Mouse (Mus musculus): ENCODE data around the gene Fus.
"Not testable (repeated sequence)": the region's sequence is repeated elsewhere in the genome, so short reads cannot be mapped to it uniquely, and the experiment has no call there.

The Fus gene

DNA sequence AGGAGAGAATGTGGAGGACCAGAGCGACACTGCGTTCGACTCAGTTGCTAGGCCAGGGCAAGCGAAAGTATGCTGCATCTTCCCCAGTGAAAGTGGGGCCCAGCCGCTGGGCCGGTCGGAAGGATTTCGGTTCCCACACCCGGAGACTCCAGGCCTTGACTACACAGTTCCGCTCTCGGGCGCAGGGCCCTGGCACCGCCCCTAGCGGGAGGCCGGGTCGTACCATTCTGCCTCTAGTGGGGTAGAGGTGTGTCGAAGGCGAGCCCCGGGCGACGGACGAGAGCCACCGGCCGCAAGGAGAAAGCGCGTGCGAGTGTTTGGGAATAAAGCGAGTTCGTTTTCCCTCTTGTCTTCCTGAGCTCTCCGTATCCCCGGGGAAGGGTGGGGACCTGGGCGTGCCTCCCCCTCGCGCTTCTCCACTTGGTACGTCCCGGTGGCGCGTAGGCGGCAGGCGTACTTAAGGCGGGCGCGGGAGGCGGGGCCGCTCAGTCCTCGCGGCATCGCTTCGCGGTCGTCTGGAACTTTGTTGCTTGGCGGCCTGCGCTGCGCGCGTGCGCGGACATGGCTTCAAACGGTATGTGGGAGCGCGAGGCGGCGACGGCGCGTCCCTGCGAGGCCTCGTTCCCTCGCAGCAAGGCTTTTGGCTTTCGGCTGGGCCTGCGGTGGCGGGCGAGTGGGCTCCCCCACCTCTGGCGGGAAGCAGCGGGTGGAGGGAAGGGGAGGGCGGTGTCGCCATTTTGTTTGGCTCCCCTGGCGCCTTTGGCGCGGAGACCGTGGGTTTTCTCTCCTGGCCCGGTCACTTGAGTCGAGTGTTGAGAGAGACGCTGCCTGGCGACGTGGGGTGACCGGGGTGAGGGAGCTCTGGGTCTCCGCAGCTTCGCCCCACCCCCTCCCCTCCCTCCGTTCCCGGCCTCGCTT lies at the start of gene Fus:
Fus (plus strand) TSS at position 454 of the 918 bp plus-strand sequence.
- peak; percentile 87 for DNase-seq (ENCODE audit: low read depth, low spot score)

DNA sequence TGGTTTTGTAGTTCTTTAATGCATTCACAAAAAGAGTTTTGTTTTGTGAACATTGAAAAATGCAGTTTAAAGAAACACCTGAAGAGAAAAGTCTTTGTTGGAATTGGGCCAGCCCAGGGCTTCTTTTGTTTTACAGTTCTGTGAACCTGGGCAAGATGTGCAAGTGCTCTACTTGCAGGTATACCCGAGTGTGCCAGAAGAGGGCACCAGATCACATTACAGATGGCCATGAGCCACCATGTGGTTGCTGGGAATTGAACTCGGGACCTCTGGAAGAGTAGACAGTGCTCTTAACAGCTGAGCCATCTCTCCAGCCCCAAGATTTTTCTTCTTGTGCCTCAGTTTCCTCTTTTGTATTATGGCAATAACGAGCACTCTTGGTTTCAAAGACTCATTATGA lies 49.1 kb upstream of the Fus start:
- no peak for DNase-seq (ENCODE audit: low read depth, low spot score)

DNA sequence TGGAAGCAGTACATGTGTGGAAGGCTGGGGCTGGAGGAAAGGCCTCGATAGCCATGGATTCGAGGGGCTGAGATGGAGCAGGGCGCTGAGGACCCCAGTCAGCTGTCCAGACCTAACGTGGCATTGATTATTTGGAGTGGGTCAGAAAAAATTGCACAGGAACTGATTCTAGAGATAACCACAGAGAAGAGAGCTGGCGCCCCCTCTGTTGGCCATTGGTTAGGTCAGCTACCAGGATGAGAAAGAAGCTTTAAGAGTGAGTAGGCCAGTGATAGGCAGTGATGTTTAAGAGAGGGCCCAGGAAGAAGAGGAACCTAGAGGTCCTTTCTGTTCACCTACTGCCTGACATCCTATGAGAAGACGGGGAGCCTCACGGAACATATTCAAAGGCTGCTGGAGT lies 48.0 kb upstream of the Fus start:
- no peak for DNase-seq (ENCODE audit: low read depth, low spot score)

DNA sequence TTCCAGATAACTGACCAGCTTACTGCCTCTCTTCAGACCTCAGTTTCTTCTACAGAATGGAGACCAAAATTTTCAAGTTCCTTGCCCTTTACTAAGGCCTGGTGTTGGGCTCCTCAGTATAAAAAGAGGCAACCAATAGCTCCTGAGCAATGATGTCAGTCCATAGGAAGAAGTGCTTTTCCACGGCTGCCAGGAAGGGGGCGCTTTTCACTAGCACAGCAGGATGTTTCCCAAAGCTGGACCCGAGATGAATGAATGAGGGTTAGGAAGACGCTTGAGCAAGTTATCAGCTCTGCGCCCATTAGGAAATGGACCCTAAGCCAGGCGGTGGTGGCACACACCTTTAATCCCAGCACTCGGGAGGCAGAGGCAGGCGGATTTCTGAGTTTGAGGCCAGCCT lies 45.7 kb upstream of the Fus start:
- no peak for DNase-seq (ENCODE audit: low read depth, low spot score)

- no peak for DNase-seq (ENCODE audit: low read depth, low spot score)
Observed at GRCm38 (mm10) chr7:127922451-127923275, 44.6 kb upstream of the Fus start.

DNA sequence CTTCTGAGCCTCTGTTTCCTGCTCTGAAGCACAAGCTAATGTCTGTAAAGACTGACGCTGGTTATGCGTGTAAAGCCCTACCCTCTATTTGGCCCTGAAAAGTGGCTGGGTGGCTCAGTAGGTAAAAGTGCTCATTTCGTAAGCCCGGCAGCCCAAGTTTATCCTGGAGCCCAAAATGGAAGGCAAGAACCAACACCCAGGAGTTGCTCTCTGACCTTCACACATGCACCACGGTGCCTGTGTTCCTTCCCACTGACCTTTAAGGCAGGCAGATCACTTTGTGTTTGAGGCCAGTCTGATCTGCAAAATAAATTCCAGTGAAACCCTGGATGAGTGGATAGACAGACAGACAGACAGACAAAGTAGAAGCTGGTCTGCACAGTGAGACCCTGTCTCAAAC lies 43.5 kb upstream of the Fus start:
- no peak for DNase-seq (ENCODE audit: low read depth, low spot score)

DNA sequence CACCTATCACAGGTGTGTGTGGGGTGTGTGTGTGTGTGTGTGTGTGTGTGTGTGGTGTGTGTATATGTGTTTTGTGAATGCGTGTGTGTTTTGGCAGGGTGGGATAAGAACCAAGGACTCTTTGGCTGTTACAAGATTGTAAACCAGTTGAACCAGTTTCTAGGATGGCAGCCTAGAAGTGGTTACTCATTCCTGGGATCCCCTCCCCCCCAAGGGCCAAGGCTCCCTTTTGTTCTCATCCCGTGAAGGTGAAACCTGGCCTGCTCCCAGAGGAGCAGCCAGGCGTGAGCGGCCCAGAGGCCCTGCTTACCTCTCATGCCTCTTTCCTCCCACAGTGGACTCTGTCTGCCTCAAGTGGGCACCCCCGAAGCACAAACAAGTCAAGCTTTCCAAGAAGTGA lies 42.0 kb upstream of the Fus start:
- no peak for DNase-seq (ENCODE audit: low read depth, low spot score)

DNA sequence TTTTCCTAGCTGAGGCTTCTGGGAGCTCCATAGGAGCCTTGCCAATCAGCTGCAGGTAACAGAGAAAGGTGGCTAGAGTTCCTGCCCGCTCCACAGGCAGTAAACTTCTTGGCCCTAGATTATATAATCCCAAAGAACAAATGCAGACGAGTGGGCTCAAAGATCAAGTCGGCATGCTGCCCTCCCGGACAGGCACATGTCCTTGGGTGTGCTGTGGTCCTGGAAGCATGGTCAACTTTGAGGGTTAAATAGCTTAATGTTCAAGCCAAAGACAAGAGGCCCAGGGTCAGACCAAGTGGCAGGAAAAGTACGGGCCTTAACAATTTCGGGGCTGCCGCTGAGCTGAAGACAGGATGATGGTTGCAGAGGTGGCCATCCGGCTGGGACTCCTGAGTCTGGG lies 41.2 kb upstream of the Fus start:
- DNase-seq (ENCODE audit: low read depth, low spot score) = no peak

GRCm38 (mm10) chr7:127926846-127927245 lies 40.4 kb upstream of the Fus start:
- no peak for DNase-seq (ENCODE audit: low read depth, low spot score)

DNA sequence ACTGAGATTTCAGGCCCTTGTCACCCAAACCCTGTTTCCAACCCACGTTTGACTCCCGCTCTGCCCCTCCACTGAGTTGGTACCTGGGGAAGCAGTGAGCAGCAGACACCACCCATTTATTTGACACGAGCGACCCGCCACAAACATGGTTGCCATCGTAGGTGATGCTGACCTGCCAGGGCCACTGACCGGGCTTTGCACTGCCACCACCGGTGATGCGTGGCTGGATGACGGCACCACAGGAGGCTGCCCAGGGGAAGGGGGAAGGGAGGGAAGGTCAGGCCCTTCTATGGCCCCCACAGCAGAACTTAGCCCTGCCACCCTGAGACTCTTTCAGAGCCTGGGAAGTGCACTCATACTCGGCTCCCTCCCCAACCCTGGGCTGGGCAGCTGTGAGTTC lies 39.5 kb upstream of the Fus start:
- DNase-seq (ENCODE audit: low read depth, low spot score) = no peak

DNA sequence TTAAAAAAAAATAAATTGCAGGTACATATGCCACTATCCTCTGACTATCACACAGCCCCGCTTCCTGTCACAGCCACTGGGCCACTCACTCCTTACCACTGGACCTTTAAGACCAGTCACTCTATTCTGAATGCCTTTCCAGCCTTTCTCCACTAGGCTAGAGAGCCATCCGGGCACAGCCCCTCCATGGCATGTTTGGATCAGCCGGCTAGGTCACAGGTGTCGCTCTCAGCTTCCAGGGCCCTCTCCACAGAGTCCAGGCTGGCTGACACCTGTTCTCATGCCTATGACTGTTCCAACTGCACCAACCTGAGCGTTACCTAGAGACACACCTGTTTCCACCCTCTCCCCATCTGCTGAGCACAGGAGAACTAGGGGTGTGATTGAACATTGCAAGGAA lies 38.7 kb upstream of the Fus start:
- no peak for DNase-seq (ENCODE audit: low read depth, low spot score)

- DNase-seq (ENCODE audit: low read depth, low spot score) = no peak
Observed at GRCm38 (mm10) chr7:127929923-127930322, 37.3 kb upstream of the Fus start, which contains the start of gene Prss8. TSS of gene Prss8 (minus strand) at chr7:127930104.

DNA sequence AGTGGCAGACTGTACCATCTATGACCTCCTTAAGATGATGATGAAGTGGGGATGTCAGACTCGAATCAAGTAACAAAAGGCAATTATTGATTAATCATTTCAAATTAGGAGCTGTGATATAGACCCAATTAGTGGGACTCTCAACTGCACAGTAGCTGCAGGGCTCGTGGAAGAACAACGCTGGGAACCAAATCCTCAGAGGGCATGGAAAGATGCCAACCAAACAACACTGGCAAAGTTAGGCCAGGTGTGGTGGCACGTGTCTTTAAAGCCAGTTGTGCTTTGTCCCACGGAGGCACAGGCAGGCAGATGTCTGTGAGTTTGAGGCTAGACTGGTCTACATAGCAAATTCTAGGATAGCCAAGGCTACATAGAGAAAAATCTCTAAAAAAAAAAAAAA lies 36.6 kb upstream of the Fus start:
- DNase-seq (ENCODE audit: low read depth, low spot score) = no peak

DNA sequence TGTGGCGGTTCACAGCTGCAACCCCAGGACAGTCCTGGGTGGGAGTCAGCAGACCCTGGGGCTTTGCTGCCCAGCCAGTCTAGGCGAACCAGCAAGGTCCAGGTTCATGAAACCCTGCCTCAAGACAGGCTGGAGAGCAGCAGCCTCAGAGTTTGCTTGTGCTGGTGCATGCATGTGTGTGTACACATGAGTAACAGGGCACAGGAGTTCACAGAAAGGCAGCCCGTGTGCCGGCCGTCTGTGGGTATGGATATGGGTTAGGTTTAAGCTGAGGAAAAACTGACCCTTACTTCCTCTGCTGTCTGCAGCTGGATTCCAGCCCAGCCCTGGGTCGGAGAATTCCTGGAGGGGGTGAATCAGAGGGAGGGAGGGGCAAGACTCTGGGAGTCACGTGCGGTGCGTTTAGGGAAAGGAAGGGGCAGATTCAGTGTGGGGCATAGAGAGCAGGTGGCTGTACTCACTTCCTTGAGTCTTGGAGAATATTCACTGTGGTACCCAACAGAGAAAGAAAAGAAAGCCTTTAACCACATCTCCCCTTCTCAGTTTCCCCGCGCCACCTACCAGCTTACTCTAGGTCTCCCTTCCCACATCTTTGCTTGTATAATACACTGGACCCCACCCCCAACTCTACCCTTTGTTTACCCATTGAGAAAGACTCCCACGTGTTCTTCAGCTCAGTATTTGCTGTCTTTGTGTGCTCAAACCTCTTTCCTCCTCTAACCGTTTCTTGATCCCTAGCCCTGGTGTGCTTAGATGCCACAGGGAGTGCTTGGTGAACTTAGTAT lies 35.7 kb upstream of the Fus start:
- DNase-seq (ENCODE audit: low read depth, low spot score) = no peak

DNA sequence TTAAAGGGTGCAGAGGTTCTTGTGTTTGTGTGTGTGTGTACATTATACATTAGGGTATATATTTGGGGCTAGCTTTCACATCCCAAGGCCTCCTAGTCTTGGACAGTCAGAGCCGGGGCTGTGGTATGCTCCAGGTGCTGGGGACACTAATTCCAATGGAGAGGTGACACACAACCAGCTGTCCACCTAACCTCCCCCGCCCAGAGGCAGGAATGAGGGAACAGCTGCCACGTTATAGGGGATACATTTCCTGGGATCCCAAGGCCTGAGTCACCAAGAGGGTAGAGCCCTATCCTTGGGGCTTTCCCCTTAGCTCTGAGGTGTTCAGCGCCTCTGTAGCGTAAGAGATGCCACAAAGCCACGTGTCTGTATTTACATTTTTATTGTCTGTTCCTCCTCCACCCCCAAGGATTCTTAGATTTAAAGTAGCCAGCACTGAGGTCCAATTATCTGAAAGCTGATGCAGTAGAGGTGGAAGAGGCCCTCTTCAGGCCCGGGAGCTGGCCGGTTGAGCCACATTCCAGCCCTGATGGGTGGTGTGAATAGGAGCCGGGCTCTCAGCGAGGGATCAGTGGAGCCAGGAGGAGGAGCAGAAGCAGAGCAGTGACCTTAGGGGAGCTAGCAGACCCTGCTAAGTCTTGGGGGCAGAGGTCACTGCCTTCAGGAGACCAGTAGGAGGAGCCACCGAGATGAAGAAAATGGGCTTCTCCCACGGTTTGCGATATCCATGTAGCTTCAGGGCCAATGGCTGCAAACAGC lies 34.8 kb upstream of the Fus start:
- no peak for DNase-seq (ENCODE audit: low read depth, low spot score)

DNA sequence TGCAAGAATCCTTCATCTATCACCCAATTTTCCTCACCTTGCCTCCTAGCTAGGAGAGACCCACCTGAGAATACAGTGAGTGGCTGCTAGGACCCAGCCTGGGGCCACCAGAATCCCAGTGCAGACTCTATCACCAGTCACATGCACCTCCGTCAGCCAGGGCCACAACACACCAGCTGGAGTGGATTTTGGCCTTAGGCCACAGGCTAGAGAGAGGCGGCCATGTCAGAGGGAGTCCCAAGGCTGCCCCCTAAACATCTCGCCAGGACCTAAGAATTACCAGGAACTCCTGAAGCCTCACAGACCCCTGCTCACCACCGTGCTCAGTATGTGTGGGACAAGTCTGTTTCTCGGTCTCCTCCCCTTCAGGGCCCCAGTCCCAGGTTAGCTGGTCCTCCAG lies 33.2 kb upstream of the Fus start:
- no peak for DNase-seq (ENCODE audit: low read depth, low spot score)

GRCm38 (mm10) chr7:127935028-127935722 lies 32.1 kb upstream of the Fus start:
- DNase-seq (ENCODE audit: low read depth, low spot score) = peak; percentile 88

DNA sequence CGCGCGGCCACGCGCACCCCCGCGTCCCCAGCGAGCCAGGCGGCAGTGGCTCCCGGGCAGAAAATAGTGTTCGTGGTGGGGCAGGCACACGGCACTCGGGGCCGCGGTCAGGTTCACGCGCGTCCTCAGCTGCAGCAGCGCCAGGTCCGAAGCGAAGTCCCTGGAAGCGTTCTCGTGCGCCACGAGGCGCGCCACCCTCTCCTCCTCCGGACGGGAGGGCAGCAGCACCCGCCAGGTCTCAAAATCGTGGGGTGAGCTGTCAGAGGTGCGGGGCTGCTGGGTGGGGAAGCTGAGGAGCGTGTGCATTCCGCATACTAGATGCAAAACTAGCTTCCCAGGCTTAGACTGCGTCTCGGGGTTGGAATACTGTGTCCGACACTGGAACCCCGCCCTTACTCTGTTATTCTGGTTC lies 31.5 kb upstream of the Fus start:
- DNase-seq (ENCODE audit: low read depth, low spot score) = no peak

GRCm38 (mm10) chr7:127936216-127936884 lies 30.9 kb upstream of the Fus start:
- no peak for DNase-seq (ENCODE audit: low read depth, low spot score)

DNA sequence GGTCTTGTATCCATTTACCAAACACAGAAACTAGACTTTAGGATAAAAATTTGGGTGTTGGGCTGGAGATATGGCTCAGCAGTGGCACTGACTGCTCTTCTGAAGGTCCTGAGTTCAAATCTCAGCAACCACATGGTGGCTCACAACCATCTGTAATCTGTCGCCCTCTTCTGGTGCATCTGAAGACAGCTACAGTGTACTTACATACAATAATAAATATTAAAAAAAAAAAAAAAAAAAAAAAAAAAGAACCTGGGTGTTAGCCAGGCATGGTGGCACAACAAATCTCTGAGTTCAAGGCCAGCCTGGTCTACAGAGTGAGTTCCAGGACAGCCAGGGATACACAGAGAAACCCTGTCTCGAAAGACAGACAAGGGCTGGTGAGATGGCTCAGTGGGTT lies 25.2 kb upstream of the Fus start:
- DNase-seq (ENCODE audit: low read depth, low spot score) = not testable (repeated sequence)
